Mouse (Mus musculus) cortical plate, adult 2 months (tissue): ENCODE measurements around the gene Pgap3.

Experiments
- CTCF ChIP-seq: fragments of 200-500 bp; IDR thresholded peaks from 2 replicates; pipeline ENCODE4 v1.5.1; 2011; ENCODE audit warnings: mild to moderate bottlenecking, control low read depth, low read length; ENCODE audit not compliant: insufficient read depth; ENCODE audit errors: extremely low read depth
- POLR2A ChIP-seq: fragments of 200-500 bp; IDR thresholded peaks from 2 replicates; pipeline ENCODE4 v1.6.1; 2011; ENCODE audit warnings: mild to moderate bottlenecking, low read length, control low read depth; ENCODE audit not compliant: insufficient read depth; ENCODE audit errors: extremely low read depth

DNA sequence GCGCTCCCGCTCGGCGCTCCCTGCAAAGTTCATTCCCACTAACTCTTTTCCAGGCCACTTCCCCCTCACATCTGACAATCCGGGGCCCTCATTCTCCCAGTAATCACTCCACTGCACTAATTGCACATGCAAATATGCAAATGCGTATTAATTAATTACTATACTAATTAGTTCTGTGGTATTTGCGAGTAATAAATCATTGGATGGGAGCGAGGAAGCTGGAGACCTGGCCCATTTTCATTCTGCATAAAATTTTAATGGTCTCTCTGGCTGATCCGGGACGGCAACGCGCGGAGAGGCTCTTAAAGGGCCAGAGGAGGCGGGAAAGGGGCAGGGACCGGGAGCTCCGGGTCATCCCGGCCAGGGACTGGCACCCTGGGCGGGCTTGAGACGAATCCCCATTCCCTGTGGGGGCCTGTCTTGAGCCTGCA, 61.2 kb downstream of the Pgap3 start:
- TF ChIP-seq POLR2A = no peak
- TF ChIP-seq CTCF = no peak
